Mouse (Mus musculus) liver, embryonic 15.5 days (tissue): ENCODE results near the gene Spast. TPM values are rescaled to one million over a fixed set of nuclear protein-coding genes. Genes with fewer than 3 reads are reported as not detected.
"Not testable (repeated sequence)": the region's sequence is repeated elsewhere in the genome, so short reads cannot be mapped to it uniquely, and the experiment has no call there.

Experiments
- ATAC-seq: fragments of 200-750 bp; cut with Nextera tagmentation; 2 replicates; pipeline ENCODE4 v1.8.0; 2017; ENCODE audit warnings: moderate number of reproducible peaks, mild to moderate bottlenecking, moderate library complexity; ENCODE audit not compliant: insufficient read depth
- H3K27ac ChIP-seq: fragments of 300-500 bp; sonication (generic); replicated peaks from 2 replicates; pipeline ENCODE4 v1.5.1; 2015; ENCODE audit warnings: mild to moderate bottlenecking, inconsistent platforms
- H3K27me3 ChIP-seq: fragments of 300-500 bp; sonication (generic); 2 replicates; pipeline ENCODE4 v1.6.1; 2015; ENCODE audit warnings: mild to moderate bottlenecking, inconsistent platforms
- H3K36me3 ChIP-seq: fragments of 300-500 bp; sonication (generic); replicated peaks from 2 replicates; pipeline ENCODE4 v1.6.1; 2015; ENCODE audit warnings: moderate library complexity, mild to moderate bottlenecking, inconsistent platforms
- H3K4me1 ChIP-seq: fragments of 300-500 bp; sonication (generic); replicated peaks from 2 replicates; pipeline ENCODE4 v1.6.1; 2015; ENCODE audit warnings: inconsistent platforms
- H3K4me2 ChIP-seq: fragments of 300-500 bp; sonication (generic); 2 replicates; pipeline ENCODE4 v1.6.1; 2015; ENCODE audit warnings: moderate library complexity, mild to moderate bottlenecking, inconsistent platforms
- H3K4me3 ChIP-seq: fragments of 300-500 bp; sonication (generic); replicated peaks from 2 replicates; pipeline ENCODE4 v1.5.1; 2015; ENCODE audit warnings: mild to moderate bottlenecking, inconsistent platforms
- H3K9ac ChIP-seq: fragments of 300-500 bp; sonication (generic); 2 replicates; pipeline ENCODE4 v1.6.1; 2015; ENCODE audit warnings: moderate library complexity, mild to moderate bottlenecking, inconsistent platforms
- H3K9me3 ChIP-seq: fragments of 300-500 bp; sonication (generic); replicated peaks from 2 replicates; pipeline ENCODE4 v1.6.1; 2016; ENCODE audit warnings: inconsistent platforms
- WGBS: fragments of 180-500 bp; shearing (Covaris S2); methylation state at CpG from one replicate; pipeline ENCODE4 v1.1.7; 2015; ENCODE audit warnings: mixed read lengths; ENCODE audit not compliant: insufficient replicate concordance; 5-methylcytosine and 5-hydroxymethylcytosine counted together
- polyA plus RNA-seq: library from polyadenylated mRNA; unstranded; fragments of >200 nt; fragmentation: Nextera tagmentation; extraction: Ambion mirVana; gene quantifications from 2 replicates; pipeline ENCODE4 v1.2.1, GENCODE M21; 2015

The Spast gene
- 5.2 and 5.3 TPM in 2 replicates for polyA plus RNA-seq

DNA sequence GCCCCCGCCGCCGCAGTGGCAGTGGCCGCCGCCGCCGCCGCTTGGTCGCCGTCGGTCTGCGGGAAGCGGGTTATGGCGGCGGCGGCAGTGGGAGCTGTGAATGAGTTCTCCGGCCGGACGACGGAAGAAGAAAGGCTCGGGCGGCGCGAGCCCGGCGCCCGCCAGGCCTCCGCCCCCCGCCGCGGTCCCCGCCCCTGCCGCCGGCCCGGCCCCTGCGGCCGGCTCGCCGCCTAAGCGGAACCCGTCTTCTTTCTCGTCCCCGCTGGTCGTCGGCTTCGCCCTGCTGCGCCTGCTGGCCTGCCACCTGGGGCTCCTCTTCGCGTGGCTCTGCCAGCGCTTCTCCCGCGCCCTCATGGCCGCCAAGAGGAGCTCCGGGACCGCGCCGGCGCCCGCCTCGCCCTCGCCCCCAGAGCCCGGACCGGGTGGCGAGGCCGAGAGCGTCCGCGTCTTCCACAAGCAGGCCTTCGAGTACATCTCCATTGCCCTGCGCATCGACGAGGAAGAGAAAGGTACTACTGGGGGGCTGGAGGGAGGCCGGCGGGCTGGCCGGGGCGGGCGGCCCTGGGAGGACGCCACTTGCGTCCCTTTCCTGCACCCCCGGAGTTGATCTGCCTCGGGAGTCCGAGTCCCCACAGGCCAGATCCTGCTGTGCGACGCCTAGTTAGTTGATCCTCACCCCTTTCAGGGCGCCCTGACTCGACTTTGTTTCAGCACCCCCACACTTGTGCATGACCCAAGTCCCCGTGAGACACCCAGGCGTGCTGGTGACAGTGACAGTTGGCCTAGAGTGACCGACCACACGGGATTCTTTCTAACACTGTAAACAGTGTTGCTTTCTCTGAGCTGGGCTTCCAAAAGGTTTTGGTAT lies at the start of gene Spast:
Spast (plus strand) TSS at position 51 of the 868 bp plus-strand sequence.
- ATAC-seq = peak; percentile 90
- H3K9ac ChIP-seq = peak within 1 kb of the TSS; percentile 98
- H3K9me3 ChIP-seq = no peaks in the 10 kb centered on the region
- H3K4me2 ChIP-seq = peak within 1 kb of the TSS; percentile 89
- no peaks in the 10 kb centered on the region for H3K36me3 ChIP-seq
- H3K27me3 ChIP-seq = no peaks in the 10 kb centered on the region
- under 1% methylated on average over 79 of the region's 90 CpGs for WGBS
- peak within 1 kb of the TSS; percentile 99 for H3K4me3 ChIP-seq
- H3K27ac ChIP-seq = peak within 1 kb of the TSS; percentile 94
- peaks cover 36% of the 10 kb centered on the region for H3K4me1 ChIP-seq

DNA sequence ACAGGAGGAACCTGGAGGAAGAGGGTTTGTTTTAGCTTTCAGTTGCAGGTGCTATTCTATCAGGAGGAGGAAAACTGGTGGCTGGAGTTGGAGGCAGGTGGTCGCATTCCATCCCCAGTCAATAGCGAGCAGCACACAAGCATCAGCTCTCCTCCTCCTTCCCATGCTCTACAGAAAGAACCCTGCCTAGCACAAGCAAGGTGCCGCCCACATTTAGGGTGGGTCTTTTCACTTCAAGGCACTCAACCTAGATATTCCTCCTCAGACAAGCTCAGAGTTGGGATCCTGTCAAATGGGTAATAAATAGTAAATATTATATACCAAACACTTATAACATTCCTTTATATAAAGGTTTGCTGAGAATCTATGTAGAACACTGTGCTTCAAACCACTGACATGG lies 48.6 kb upstream of the Spast start:
- Histone ChIP-seq H3K4me3 (peak overlapping the region; percentile 15), H3K27ac (peak overlapping the region; percentile 84), H3K9ac (no peak overlapping the region), H3K9me3 (no peaks in the 10 kb centered on the region), H3K27me3 (no peaks in the 10 kb centered on the region), H3K4me1 (peaks cover 71% of the 10 kb centered on the region), H3K4me2 (peak overlapping the region; percentile 91), H3K36me3 (peaks cover 18% of the 10 kb centered on the region)
- 49% methylated on average over 3 of the region's 3 CpGs for WGBS
- ATAC-seq = no peak

GRCm38 (mm10) chr17:74290869-74291268 lies 47.9 kb upstream of the Spast start:
- H3K9ac ChIP-seq = peak overlapping the region; percentile 53
- H3K27ac ChIP-seq = peak overlapping the region; percentile 84
- H3K4me1 ChIP-seq = peaks cover 68% of the 10 kb centered on the region
- peaks cover 18% of the 10 kb centered on the region for H3K36me3 ChIP-seq
- H3K4me3 ChIP-seq = peak overlapping the region; percentile 99
- H3K9me3 ChIP-seq = no peaks in the 10 kb centered on the region
- peak overlapping the region; percentile 91 for H3K4me2 ChIP-seq
- no peaks in the 10 kb centered on the region for H3K27me3 ChIP-seq
- ATAC-seq = no peak

- Histone ChIP-seq H3K9ac (peak overlapping the region; percentile 48), H3K9me3 (no peaks in the 10 kb centered on the region), H3K27me3 (no peaks in the 10 kb centered on the region), H3K4me2 (peak overlapping the region; percentile 91), H3K36me3 (peaks cover 18% of the 10 kb centered on the region), H3K27ac (peak overlapping the region; percentile 84), H3K4me1 (peaks cover 65% of the 10 kb centered on the region), H3K4me3 (peak overlapping the region; percentile 99)
- no peak for ATAC-seq
- 43% methylated on average over 4 of the region's 4 CpGs for WGBS
Observed at GRCm38 (mm10) chr17:74291640-74292361, 47.0 kb upstream of the Spast start.

DNA sequence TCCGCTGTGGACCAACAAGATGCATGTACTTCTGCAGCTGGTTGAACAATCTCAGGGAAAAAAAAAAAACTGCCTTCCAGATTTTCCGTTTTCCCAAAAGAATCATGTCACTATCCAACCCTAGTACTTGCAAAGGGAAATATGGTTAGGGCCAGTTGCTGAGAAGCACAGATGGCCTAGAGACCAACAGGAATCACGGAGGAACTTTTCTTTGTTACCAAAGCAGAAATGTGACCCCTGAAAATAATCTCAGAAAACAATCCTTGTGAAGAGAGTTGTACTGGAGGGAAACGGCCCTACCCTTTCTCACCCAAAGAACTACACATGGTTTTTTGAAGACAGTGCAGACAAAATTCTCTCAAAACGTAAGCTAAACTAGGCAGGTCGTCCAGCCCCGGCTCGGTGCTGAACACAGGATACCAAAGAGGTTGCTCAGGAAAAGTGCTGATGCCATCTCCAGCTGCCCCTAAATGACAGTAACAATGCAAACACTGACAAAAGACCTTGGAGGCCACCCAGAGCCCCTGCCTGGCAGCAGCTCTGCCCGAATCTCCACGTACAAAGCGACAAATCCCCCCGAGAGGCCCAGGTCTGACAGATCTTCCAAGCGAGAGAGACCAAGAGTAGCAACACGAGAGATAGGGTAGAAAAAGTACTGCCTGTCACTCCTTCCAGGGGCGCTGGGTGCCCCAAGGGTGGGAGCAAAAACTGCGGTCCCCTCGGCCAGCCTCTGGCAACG lies 44.9 kb upstream of the Spast start:
- Histone ChIP-seq H3K36me3 (peaks cover 11% of the 10 kb centered on the region), H3K27ac (peak overlapping the region; percentile 96), H3K4me3 (peak overlapping the region; percentile 99), H3K9ac (peak overlapping the region; percentile 97), H3K4me1 (peaks cover 51% of the 10 kb centered on the region), H3K4me2 (peak overlapping the region; percentile 91), H3K9me3 (no peaks in the 10 kb centered on the region), H3K27me3 (no peaks in the 10 kb centered on the region)
- ATAC-seq = no peak
- 1% methylated on average over 18 of the region's 18 CpGs for WGBS

GRCm38 (mm10) chr17:74294426-74295025 lies 44.3 kb upstream of the Spast start:
- Histone ChIP-seq H3K27me3 (no peaks in the 10 kb centered on the region), H3K9ac (peak overlapping the region; percentile 97), H3K9me3 (no peaks in the 10 kb centered on the region), H3K27ac (peak overlapping the region; percentile 96), H3K4me3 (peak overlapping the region; percentile 99), H3K36me3 (peaks cover 14% of the 10 kb centered on the region), H3K4me1 (peaks cover 46% of the 10 kb centered on the region), H3K4me2 (peak overlapping the region; percentile 91)
- peak; percentile 91 for ATAC-seq
- 0% methylated on average over 60 of the region's 80 CpGs for WGBS

DNA sequence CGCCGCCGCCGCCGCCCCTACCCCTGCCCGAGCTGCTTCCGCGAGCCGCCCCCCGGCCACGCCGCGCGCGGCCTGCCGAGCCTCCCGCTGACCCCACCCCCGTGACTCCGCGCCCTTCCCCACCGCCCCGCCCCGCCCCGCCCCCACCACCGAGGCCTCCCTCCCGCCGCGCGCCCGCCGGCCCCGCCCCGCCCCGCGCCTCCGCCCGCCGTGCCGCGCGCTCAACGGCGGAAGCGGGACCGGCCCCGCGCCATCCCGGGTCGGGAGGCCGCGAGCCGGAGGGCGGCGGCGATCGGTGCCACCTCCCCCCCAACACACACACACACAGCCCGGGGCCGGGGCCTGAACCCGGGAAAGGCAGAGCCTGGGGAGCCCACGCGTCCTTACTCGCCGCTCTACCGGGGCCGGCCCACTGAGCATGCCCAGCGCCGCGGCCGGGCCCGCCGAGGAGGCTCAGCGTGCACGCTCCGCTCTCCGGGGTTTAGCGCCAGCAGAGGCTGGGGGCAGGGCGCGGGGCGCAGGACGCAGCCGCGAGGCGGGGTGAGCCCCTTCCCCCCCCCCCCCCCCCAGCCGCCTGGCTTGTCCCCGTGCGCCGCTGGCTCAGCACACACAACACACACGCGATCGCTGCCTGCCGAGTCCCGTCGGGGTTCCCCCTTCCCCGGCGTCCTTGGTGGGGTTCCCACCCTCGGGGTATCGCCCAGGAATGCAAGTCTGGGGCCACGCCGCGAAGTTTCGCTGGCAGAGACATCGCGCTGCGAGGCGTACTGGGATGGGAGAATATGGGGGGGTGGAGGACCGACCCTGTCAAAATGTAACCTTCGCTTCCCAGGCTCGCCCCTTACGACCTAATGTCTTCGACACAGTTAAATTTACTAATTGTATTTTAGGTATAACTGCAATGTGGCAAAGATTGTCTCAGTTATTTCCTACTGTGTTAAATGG lies 43.5 kb upstream of the Spast start, which contains the start of gene Memo1:
Memo1 (minus strand) TSS at position 496 of the 945 bp plus-strand sequence.
- H3K9ac ChIP-seq = peak within 1 kb of the TSS; percentile 97
- peak within 1 kb of the TSS; percentile 96 for H3K27ac ChIP-seq
- WGBS = under 1% methylated on average over 72 of the region's 110 CpGs
- peak; percentile 85 for ATAC-seq
- peak within 1 kb of the TSS; percentile 91 for H3K4me2 ChIP-seq
- peaks cover 20% of the 10 kb centered on the region for H3K36me3 ChIP-seq
- H3K9me3 ChIP-seq = no peaks in the 10 kb centered on the region
- no peaks in the 10 kb centered on the region for H3K27me3 ChIP-seq
- H3K4me3 ChIP-seq = peak within 1 kb of the TSS; percentile 99
- peaks cover 38% of the 10 kb centered on the region for H3K4me1 ChIP-seq

DNA sequence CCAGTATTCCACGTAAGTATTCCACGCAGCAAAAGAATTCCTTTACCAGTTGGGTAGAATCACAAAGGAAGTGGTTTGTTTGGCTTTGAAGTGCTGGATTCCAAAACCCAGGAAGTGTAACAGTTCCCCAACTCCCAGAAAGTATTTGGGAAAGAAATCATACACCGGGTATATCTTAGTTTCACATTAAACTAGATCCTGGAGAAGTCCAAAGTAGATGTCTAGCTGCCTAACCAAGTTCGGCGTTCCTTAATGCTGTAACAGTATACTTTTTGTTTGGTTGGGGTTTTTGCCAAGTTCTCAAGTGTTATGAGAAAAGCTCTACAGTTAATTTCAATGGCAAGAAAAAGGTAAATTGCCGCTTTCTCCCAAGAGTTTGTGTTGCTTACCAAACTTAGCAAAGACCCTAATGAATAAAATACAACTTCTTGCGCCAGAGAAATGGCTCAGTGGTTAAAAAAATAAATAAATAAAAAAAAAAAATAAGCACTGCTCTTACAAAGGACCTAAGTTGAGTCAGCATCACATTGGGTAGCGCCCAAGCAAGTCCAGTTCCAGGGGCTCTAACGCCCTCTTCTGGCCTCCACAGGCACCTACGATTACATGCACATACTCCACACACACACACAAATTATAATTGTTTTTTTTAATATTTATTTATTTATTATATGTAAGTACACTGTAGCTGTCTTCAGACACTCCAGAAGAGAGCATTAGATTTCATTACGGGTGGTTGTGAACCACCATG lies 42.5 kb upstream of the Spast start:
- WGBS = 41% methylated on average over 11 of the region's 11 CpGs
- H3K4me2 ChIP-seq = peak overlapping the region; percentile 91
- peak overlapping the region; percentile 99 for H3K4me3 ChIP-seq
- no peaks in the 10 kb centered on the region for H3K27me3 ChIP-seq
- no peak for ATAC-seq
- no peaks in the 10 kb centered on the region for H3K9me3 ChIP-seq
- peaks cover 29% of the 10 kb centered on the region for H3K36me3 ChIP-seq
- H3K4me1 ChIP-seq = peaks cover 29% of the 10 kb centered on the region
- H3K27ac ChIP-seq = peak overlapping the region; percentile 96
- H3K9ac ChIP-seq = peak overlapping the region; percentile 97

GRCm38 (mm10) chr17:74296991-74297390 lies 41.8 kb upstream of the Spast start:
- H3K27ac ChIP-seq = peak overlapping the region; percentile 38; the same call in 1 of the 2 replicates
- H3K4me1 ChIP-seq = peaks cover 21% of the 10 kb centered on the region
- H3K27me3 ChIP-seq, H3K4me3 ChIP-seq, H3K9ac ChIP-seq, H3K9me3 ChIP-seq, H3K4me2 ChIP-seq, ATAC-seq: not testable (repeated sequence)
- peaks cover 36% of the 10 kb centered on the region for H3K36me3 ChIP-seq
- WGBS = 90% methylated on average over 5 of the region's 5 CpGs
